Mouse (Mus musculus) spleen, adult 2 months (tissue): ENCODE measurements at regions not wholly inside any gene's neighbourhood (a gene's known extent, or its start where the extent isn't known, plus 50 kb on each side); places are given as distances from the start of the nearest gene placed in this dataset.

Source experiments
- CTCF ChIP-seq: fragments of 200-500 bp; IDR thresholded peaks from 2 replicates; pipeline ENCODE4 v1.5.1; 2011; ENCODE audit warnings: mild to moderate bottlenecking, inconsistent platforms; ENCODE audit not compliant: insufficient read depth, insufficient read length, insufficient replicate concordance; ENCODE audit errors: extremely low read depth
- POLR2A ChIP-seq: fragments of 200-500 bp; IDR thresholded peaks from 2 replicates; pipeline ENCODE4 v1.6.1; 2011; ENCODE audit warnings: low read depth, low read length, inconsistent platforms

DNA sequence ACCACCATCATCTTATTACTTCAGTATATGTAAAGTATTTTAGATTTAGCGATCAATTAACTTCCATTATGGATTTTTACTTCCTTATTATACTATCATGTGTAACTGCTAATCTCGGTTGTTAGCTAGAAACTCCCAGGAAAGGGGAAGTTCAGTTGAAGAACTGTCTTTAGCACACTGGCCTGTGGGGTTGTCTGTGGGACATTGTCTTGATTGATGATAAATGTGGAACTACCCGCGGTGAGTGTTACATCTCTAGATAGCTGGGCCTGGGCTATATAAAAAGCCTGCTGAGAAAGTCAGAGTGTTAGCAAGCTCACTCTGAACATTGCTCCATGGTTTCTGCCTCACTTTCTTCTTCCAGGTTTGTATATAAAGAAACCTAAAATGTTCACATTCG lies 423.2 kb upstream of the Ghitm start:
- TF ChIP-seq CTCF (no peak), POLR2A (no peak)
